Mouse (Mus musculus) layer of hippocampus, adult 11-12 months (tissue): ENCODE measurements around the gene Gm10053.
"Not testable (repeated sequence)": the region's sequence is repeated elsewhere in the genome, so short reads cannot be mapped to it uniquely, and the experiment has no call there.

Experiments
- DNase-seq: peaks from one replicate; pipeline ENCODE4 v3.0.0; 2022; ENCODE audit warnings: low spot score

The Gm10053 gene

DNA sequence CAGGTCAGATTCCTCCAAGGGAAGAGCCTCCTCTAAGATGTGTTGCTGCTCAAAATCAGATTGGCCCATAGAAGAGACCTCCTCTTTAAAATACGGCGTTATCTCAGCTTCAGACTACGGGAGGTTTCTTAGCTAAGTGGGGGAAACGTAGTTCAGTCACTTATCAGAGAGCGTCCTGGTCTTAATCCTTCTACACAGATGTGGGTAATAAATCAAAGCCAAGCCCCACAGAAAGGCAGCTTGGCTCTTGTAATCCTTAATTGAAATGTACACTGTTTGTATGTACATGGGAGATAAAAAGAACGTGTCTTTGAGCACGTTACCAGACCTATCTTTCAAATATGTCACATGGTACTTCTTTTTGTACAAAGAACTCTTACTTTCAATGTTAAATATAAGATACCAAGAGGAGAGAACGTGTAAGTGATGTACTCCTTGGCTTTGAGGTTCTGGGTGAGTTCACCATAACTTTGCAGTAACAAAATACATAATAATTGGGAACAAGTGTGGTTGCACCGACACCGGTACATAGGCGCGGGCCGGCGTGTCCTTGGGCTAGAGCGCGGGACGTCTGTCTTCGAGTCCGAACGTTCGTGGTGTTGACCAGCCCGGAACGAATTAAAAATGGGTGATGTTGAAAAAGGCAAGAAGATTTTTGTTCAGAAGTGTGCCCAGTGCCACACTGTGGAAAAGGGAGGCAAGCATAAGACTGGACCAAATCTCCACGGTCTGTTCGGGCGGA, at the start of gene Gm10053:
Gene Gm10053, plus strand, starts transcription at position 558 of the 742 bp plus-strand sequence.
- DNase-seq: not testable (repeated sequence)

- DNase-seq: no peak
These were observed 33.4 kb upstream of the Gm10053 start for GRCm38 (mm10) chr19:24842080-24842479.

DNA sequence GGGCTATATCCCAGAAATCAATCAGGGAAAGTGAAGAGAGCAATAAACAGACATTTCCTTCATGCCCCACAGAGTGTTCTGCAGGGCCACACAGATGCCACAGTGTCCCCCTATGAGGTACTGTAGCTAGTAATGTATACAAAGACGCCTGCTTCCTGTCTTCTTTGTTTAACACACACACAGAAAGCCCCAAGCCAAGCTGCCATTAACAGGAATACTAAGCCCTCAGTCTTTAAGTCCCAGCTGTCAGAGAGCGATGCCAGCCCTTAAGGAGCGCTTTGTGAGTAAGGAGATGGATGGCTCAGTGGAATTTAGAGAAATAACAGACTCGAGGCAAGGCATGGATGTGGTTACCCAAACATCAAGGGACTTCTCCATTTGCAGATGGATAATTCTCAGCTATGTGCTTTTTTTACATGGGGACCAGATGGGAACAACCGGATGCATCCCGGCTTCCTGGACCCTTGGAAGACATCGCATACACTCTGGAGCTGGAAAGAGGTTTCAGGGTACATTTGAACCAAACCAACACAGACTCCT, 30.4 kb upstream of the Gm10053 start:
- DNase-seq: no peak

DNA sequence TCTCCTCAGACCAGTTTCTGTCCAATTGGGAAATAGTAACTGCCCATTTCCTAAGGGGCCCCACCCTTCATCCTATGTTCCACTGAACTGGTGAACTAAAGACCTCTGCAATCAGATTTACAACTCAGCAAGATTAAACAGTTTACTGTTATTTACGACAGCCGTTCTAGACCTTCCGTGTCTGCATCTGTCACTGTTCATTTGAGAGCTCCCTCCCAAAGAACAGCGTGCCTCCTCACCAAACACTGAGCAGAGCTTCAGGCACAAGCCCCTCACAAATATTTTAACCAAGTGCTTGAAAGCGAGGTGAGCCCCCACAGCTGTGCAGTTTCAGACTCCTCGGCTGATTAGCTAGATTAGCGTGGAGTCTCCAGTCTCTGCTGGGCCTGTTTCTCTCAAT, 27.1 kb upstream of the Gm10053 start:
- DNase-seq: no peak

DNA sequence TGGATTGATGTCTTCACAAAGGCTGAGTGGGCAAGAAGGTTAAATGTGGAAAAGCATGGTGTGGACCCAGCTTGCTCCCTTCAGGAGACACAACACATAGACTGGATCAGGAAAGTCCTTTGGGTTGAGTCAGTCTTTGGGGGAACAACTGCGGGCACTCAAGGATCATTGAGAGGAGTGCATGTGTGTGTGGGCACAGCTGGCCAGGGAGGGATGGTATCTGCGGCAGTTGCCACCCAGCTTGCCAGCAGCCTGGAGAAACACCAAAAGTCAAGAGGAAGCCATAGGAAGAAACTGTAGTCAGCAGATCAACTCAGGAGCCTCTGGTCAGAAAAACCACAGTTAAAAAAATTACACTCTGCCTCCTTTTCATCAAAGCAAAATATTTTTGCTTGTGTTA, 26.6 kb upstream of the Gm10053 start:
- DNase-seq: no peak

DNA sequence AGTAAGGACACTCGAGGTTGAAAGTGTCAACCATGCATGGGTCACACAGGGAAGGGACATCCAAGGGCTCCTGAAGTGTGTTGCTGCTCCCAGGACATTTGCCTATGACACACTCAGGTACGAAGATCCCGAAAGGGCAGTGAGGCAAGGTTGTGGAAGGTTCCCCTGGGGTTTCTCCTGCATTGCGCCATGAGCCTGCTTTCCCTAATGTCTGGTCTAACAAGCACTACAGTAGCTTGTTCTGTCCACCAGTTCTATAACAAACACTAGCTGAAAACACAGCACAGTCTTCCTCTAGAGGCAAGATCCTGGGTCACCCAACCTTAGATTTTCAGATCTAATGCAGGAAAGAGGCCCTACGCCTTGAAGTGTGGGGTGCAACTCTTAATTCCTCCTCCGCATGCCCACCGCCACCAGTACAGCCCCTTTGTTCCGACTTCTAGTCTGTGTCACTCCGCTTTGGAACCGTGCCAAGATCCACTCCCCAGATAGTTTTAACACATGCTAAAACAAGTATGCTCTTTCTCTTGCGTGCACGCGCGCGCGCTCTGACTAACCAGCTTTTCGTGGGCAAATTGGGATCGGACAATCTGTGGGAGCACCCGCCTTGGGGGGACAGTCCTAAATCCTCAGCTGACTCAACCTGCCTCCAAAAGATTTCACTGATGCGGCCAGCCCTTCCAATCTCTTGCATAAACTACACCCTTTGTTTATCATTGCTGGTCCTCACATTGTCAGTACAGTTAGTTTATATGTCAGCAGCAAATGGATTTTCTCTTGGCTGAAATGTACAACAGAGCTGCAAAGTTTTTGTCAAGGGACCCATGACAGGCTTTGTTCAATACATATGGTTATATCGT, 23.8 kb upstream of the Gm10053 start:
- DNase-seq: peak; percentile 15

DNA sequence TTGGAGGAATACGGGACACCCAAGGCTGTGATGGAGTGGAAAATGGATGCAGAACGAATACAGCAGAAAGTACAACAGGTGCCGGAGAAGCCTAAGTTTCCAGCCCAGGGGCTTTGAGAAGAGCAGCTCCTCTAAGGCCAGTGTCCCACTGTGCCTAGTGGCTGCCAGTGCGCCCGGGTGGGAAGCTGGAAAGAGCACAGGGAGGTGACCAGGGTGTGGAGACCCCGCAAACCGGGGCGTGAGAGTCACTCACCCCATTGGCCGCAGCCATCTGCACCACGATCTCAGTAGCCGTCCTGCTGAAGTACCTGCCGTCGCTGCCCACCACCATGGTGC, 14.2 kb upstream of the Gm10053 start:
- no peak for DNase-seq

- DNase-seq: no peak
These were observed 13.7 kb upstream of the Gm10053 start, which contains the start of gene Pgm5 for GRCm38 (mm10) chr19:24861612-24862451. Gene Pgm5, minus strand, starts transcription at chr19:24861855.

GRCm38 (mm10) chr19:24865436-24865835, 10.1 kb upstream of the Gm10053 start:
- no peak for DNase-seq

- peak; percentile 73 for DNase-seq
These were observed 4.3 kb upstream of the Gm10053 start for GRCm38 (mm10) chr19:24871037-24871635.

- DNase-seq: peak; percentile 23
These were observed 1.6 kb upstream of the Gm10053 start for GRCm38 (mm10) chr19:24873873-24874272.

- DNase-seq: no peak
These were observed 5.8 kb downstream of the Gm10053 start for GRCm38 (mm10) chr19:24881237-24881636.

DNA sequence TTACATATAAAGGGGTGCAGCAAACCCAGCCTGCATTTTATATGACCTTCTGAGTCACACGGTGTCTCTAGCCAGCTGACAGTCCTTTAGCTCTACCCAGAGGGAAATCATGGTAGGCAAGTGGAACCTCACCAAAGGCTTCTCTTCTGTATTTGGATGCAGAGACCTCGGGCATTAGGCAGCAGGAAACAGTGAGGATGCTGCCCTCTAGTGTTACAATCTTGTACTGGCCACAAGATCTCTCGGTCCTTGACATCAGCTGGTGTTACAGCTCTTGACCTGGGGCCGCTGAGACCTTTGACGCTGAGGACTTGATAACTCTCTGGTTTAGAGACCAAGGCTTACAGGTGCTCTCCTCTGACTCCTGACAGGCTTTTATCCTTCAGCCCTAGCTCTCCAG, 10.0 kb downstream of the Gm10053 start:
- DNase-seq: peak; percentile 70

DNA sequence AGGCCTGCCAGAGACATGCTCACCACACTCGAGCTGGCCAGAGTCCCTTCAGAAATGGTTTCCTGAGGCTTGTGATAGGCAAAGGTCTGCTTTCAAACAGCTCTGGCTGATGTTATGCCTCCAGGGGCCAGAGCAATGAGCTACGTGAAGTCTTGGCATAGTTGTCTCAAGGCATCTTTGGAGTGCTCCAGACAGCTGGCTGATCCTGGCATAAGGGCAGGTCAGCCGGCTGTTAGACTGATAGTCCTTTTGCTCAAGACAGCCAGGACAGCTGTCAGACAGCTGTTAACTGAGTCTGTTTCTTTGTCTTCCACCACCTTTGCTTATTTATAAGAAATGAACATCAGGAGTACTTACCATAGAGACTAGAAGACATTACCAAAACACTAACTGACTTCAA, 11.4 kb downstream of the Gm10053 start:
- DNase-seq: no peak

GRCm38 (mm10) chr19:24896536-24896935, 21.1 kb downstream of the Gm10053 start:
- no peak for DNase-seq

- DNase-seq: no peak
These were observed 21.8 kb downstream of the Gm10053 start for GRCm38 (mm10) chr19:24897006-24897895.

DNA sequence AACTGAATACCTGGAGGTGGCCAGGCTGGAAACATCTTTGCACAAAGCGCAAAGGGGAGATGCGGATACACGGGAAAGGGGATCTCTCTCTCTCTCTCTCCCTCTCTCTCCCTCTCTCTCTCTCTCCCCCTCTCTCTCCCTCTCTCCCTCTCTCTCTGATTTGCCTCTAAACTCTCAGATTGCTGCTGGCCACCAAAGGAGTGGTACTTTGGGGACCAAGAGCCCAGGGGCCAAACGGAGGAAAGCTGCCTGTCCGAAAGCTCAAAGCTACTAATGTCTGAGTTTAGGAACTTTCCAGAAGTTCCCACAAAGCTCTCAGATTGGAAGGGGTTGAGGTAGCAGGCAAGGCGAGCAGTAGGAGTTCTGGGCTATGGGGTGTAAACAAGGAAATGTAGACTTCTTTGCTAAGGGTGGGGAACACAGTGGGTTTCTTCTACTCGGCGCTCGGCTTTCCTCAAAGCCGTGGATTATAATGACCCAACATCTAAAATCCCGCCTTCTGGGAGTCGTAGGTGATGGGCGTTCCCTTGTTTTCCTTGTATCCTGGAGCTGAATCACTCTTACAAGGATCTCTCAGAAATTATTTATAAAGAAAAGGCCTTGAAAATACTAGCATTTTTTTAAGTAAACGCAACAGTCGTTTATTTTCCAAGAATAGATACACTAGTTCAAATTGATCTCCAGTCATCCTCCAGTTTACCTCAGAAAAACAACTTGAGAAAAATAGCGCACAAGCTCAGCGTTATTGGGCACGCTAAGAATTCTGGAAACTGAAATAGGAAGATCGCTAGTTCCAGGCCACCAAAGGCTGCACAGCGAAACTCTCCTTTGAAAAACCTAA, 22.6 kb downstream of the Gm10053 start:
- DNase-seq: no peak

DNA sequence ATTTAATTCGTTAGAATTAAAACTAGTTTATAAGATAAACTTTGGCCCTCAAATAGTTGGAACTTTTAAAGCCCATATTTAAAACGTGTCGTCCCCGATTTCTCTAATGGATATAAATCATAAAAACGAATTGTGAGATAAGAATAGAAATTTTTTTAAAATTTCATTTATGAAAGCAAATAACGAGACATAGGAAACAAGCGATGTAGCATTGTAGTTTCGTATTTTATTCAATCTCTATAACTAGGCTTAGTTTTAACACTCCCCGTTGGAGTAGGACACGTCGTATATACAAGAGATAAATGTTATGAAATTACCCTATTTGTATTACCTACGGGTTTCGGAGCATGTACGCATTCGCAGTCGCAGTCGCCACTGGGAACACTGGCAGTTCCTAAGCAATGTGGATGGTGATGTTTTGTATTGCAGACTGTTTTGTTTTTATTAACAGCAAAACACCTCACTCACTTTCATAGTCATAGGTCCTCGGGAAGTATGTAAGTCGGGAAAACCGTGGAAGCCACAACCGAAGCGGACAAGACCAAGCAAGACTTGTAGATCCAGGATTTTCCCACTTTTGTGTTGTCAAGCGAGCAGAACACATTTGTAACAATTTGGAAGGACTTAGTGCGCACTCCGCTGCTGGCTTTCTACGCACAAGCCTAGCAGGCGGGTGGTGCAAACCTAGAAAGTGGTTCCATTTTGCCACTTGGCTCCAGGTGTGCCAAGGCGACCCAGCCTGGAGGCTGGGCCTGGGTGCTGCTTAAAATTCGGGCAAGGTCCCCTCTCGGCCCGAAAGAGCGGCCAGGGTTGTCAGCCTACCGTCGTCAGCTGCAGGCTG, 23.5 kb downstream of the Gm10053 start:
- DNase-seq: no peak
